Mouse (Mus musculus): ENCODE measurements around the gene Sparcl1.

DNA sequence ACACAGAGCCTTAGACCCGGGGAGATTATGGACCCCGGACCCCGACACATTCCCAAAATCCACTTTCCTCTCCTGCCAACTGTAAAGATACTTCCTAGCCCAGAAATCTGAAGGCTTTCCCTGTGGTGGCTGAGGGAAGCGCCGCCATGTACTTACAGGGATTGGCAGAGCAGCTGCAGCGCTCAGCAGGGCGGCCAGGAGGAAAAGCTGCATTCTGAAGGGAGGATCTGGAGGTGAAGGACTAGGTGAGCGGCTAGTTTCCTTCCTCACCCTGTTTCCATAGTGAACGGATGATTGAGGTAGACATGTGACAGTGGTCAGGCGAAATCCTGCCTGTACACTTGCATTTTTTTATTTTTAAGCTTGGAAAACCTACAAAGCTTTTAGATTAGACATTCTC is 37.2 kb downstream of the Sparcl1 start:
- TF ChIP-seq CTCF (conservative IDR thresholded peaks at IDR 0.05; ENCODE audit: low read length), result no peak
- TF ChIP-seq NANOG (IDR thresholded peaks at IDR 0.05; ENCODE audit: borderline replicate concordance, low read length), result no peak

Measured in E14TG2a.4 (cell line).